Mouse (Mus musculus): ENCODE data around the gene Pip4k2a.

DNA sequence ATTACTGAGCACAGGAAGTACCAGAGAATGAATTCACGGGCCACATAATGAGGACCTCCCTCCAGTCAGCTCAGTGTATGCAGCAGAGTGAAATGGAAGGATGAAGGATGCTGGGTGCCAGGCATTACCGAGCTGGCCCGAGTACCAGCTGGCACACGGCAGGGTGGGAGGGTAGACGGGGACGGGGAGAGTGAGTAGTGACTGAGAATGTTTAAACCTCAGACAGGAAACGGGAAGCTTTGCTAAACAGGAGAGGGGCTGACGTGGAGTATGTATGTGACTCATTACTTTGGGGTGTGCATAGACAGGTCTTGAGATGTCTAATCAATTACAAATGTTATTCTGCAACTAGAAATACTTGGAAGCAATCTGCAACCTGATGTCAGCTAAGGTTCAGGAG is 69.7 kb downstream of the Pip4k2a start:
- TF ChIP-seq POLR2A (IDR thresholded peaks at IDR 0.05; ENCODE audit: insufficient read depth, low read depth, low read length) (no peak), CTCF (IDR thresholded peaks at IDR 0.05) (no peak)

Measured in heart, adult 2 months (tissue).